Mouse (Mus musculus): Measurements from ENCODE around the gene Sohlh1.

- TF ChIP-seq POLR2A (IDR thresholded peaks at IDR 0.05; ENCODE audit: borderline replicate concordance, insufficient read depth, low read length) (no peak), CTCF (IDR thresholded peaks at IDR 0.05; ENCODE audit: borderline replicate concordance, insufficient read depth, low read depth, low read length) (no peak)
These were observed 33.7 kb downstream of the Sohlh1 start for GRCm38 (mm10) chr2:25813364-25813763.

Data from cerebellum, adult 2 months (tissue).